Mouse (Mus musculus) limb, embryonic 14.5 days (tissue): ENCODE data around the gene Capn8. TPM values are rescaled to one million over a fixed set of nuclear protein-coding genes. Genes with fewer than 3 reads are reported as not detected.

Source experiments
- ATAC-seq: fragments of 200-750 bp; cut with Nextera tagmentation; 2 replicates; pipeline ENCODE4 v1.8.0; 2017; ENCODE audit warnings: low read depth, moderate number of reproducible peaks, moderate TSS enrichment; ENCODE audit not compliant: low FRiP score
- DNase-seq: peaks from one replicate; pipeline ENCODE4 v3.0.0-alpha.2; 2015; ENCODE audit warnings: low spot score
- H3K27ac ChIP-seq: fragments of 300-500 bp; sonication (generic); replicated peaks from 2 replicates; pipeline ENCODE4 v1.5.1; 2014; ENCODE audit warnings: low read depth, mild to moderate bottlenecking, low read length, moderate library complexity, mixed read lengths
- H3K27me3 ChIP-seq: fragments of 300-500 bp; sonication (generic); 2 replicates; pipeline ENCODE4 v1.6.1; 2014; ENCODE audit warnings: low read length, mixed read lengths; ENCODE audit not compliant: control insufficient read depth, insufficient read depth
- H3K36me3 ChIP-seq: fragments of 300-500 bp; sonication (generic); 2 replicates; pipeline ENCODE4 v1.6.1; 2014; ENCODE audit warnings: mild to moderate bottlenecking, low read length, moderate library complexity, mixed read lengths; ENCODE audit not compliant: control insufficient read depth, insufficient read depth
- H3K4me1 ChIP-seq: fragments of 300-500 bp; sonication (generic); 2 replicates; pipeline ENCODE4 v1.6.1; 2014; ENCODE audit warnings: antibody characterized with exemption, low read length, mixed read lengths; ENCODE audit not compliant: control insufficient read depth, insufficient read depth
- H3K4me2 ChIP-seq: fragments of 300-500 bp; sonication (generic); replicated peaks from 2 replicates; pipeline ENCODE4 v1.6.1; 2014; ENCODE audit warnings: low read depth, mild to moderate bottlenecking, low read length, moderate library complexity; ENCODE audit not compliant: severe bottlenecking
- H3K4me3 ChIP-seq: fragments of 300-500 bp; sonication (generic); replicated peaks from 2 replicates; pipeline ENCODE4 v1.5.1; 2014; ENCODE audit warnings: low read length
- H3K9ac ChIP-seq: fragments of 300-500 bp; sonication (generic); 2 replicates; pipeline ENCODE4 v1.6.1; 2014; ENCODE audit warnings: mild to moderate bottlenecking, low read depth, low read length, moderate library complexity; ENCODE audit not compliant: severe bottlenecking
- H3K9me3 ChIP-seq: fragments of 300-500 bp; sonication (generic); 2 replicates; pipeline ENCODE4 v1.6.1; 2016; ENCODE audit warnings: low read length; ENCODE audit not compliant: control insufficient read depth
- POLR2A ChIP-seq: fragments of 200-500 bp; IDR thresholded peaks from 2 replicates; pipeline ENCODE4 v1.8.0; 2012; ENCODE audit warnings: inconsistent platforms, mild to moderate bottlenecking, moderate library complexity, borderline replicate concordance; ENCODE audit not compliant: insufficient read depth, insufficient read length; ENCODE audit errors: extremely low read depth
- WGBS: fragments of 180-500 bp; shearing (Covaris S2); extraction: QIAGEN DNeasy Blood & Tissue Kit; methylation state at CpG from one replicate; pipeline ENCODE4 v1.1.7; 2014; 5-methylcytosine and 5-hydroxymethylcytosine counted together
- polyA plus RNA-seq, 2 experiments: library from polyadenylated mRNA; depleted of rRNA in 1 of 2; stranded (reverse) in 1 of 2; unstranded in 1 of 2; fragments of >200 nt; fragmentation: Nextera tagmentation in 1 of 2; extraction: Ambion mirVana in 1 of 2; gene quantifications; 2 replicates each; pipeline versions ENCODE4 v1.2.1 to v1.2.3; 2012 to 2014

Gene Capn8
- polyA plus RNA-seq, 2 experiments, result 0.08 TPM; not detected in 1

DNA sequence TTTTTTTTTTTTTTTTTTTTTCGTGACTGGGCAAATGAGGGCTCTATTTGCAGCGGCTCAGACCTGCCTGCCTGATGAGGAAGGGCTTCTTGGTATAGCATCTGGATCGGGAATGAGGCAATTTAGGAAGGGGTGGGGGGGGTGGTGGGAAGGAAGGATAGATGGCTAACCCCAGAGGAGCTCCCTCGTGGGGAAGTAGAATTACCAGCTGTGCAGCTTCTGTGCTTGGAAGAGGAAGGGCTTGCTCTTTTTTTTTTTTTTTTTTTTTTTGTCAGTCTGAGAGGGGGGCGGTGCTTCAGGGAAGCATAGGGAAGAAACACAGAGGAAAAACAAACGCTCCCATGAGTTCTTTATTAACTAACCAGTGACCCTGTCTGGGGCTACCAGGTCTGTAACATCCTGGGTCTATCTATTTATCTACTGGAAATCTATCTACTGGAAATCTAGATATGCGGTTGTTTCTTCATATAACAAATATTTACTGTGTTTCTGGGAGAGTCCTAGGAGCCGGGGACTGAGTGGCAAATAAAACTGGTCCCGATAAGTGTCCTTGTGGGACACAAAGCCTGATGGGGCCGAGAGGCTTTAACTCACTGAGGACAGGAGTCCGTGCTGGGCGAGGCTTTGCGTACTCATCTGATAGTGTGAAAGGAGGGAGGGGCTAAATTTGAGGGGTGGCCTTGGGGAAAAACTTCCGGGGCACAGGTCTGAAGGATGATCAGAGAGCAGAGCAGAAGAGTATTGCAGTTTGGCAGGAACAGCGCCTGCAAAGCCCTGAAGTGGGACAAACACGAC is 2.0 kb upstream of the Capn8 start:
- ATAC-seq (no peak), DNase-seq (peak; percentile 56)
- H3K4me2 ChIP-seq, result no peak overlapping the region; the same call in 1 of the 2 replicates
- H3K4me1 ChIP-seq, result 0 out of 2 replicates have a peak, but pooled peaks cover 3% of the 10 kb centered on the region
- no peak for TF ChIP-seq POLR2A
- H3K9ac ChIP-seq, result no peak overlapping the region
- WGBS, result 37% methylated on average over 16 of the region's 16 CpGs
- H3K9me3 ChIP-seq, result no peaks in the 10 kb centered on the region
- no peaks in the 10 kb centered on the region for H3K36me3 ChIP-seq
- no peak overlapping the region for H3K27ac ChIP-seq
- no peaks in the 10 kb centered on the region for H3K27me3 ChIP-seq
- H3K4me3 ChIP-seq, result no peak overlapping the region

DNA sequence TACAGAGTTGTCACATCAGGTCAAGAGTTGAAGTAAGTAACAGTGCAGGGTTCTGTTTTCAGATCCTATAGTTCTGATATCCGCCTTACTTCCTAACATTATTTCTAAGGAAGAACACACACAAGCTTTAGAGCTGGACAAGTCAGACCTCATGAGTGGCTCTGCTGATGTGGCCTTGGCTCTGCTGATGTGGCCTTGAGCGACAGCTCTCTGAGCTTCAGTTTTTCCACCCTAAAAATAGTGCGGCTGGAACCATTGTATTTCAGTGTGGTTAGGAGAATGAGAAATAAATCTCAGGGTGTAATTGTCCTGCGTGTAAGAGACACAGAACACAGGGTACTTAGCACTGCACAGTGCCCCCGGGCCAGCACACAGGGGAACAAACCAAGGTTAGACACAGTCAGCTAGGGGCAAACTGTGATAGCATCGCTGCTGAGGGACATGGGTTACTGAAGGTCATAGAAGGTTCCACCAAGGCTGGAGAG is 586 bp downstream of the Capn8 start:
- Histone ChIP-seq H3K4me1 (0 out of 2 replicates have a peak, but pooled peaks cover 3% of the 10 kb centered on the region), H3K4me3 (no peak overlapping the region), H3K36me3 (no peaks in the 10 kb centered on the region), H3K4me2 (no peak overlapping the region), H3K9ac (no peak overlapping the region), H3K9me3 (no peaks in the 10 kb centered on the region), H3K27me3 (no peaks in the 10 kb centered on the region), H3K27ac (no peak overlapping the region)
- no peak for ATAC-seq
- TF ChIP-seq POLR2A, result no peak
- DNase-seq, result no peak
- 84% methylated on average over 6 of the region's 6 CpGs for WGBS

DNA sequence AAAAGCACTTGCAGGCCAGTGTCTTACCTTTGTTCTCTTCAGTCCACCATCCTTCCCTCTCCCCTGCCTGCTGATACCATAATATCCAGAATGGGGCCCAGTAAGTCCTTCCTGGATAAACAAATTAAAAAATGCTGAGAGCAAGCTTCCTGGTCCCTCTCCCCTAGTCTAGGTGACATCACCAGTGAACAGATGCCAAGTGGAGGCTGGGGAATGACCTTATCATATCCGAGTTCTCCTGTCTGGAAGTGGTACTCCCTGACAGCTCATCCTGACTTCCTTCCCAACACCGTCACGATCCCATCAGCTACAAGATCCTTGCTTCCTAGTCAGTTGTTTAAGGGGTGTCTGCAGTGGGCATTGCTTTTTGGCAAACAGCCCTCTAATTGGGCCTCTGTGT is 6.3 kb downstream of the Capn8 start:
- H3K9ac ChIP-seq, result no peak overlapping the region
- no peaks in the 10 kb centered on the region for H3K9me3 ChIP-seq
- H3K4me3 ChIP-seq, result no peak overlapping the region
- H3K4me1 ChIP-seq, result peaks cover 8% of the 10 kb centered on the region
- H3K27ac ChIP-seq, result no peak overlapping the region
- no peak overlapping the region for H3K4me2 ChIP-seq
- TF ChIP-seq POLR2A, result no peak
- no peak for DNase-seq
- ATAC-seq, result no peak
- 77% methylated on average over 3 of the region's 3 CpGs for WGBS
- no peaks in the 10 kb centered on the region for H3K27me3 ChIP-seq
- H3K36me3 ChIP-seq, result no peaks in the 10 kb centered on the region

DNA sequence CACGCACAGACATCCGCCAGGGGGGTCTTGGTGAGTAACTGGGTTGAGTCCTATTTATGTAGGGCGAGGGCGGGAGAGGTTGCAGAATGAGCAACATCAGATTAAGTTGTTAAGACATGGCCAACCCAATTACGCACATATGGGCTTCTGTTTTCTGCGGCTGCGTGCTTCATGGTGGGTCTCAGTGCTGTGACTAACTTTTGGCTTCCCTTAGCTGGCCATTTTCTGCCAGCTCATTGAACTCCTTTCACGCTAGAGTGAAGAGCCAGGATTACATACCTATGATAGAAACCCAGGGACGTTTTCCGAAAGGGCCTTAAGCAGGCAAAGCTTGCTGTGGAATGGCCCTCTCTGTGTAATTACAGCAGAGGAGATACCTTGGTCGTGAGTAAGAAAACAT is 7.2 kb downstream of the Capn8 start:
- ATAC-seq (no peak), DNase-seq (no peak)
- Histone ChIP-seq H3K27me3 (no peaks in the 10 kb centered on the region), H3K4me3 (no peak overlapping the region), H3K4me2 (no peak overlapping the region), H3K27ac (no peak overlapping the region), H3K9me3 (no peaks in the 10 kb centered on the region), H3K36me3 (no peaks in the 10 kb centered on the region), H3K4me1 (peaks cover 8% of the 10 kb centered on the region), H3K9ac (no peak overlapping the region)
- 85% methylated on average over 11 of the region's 11 CpGs for WGBS
- no peak for TF ChIP-seq POLR2A

DNA sequence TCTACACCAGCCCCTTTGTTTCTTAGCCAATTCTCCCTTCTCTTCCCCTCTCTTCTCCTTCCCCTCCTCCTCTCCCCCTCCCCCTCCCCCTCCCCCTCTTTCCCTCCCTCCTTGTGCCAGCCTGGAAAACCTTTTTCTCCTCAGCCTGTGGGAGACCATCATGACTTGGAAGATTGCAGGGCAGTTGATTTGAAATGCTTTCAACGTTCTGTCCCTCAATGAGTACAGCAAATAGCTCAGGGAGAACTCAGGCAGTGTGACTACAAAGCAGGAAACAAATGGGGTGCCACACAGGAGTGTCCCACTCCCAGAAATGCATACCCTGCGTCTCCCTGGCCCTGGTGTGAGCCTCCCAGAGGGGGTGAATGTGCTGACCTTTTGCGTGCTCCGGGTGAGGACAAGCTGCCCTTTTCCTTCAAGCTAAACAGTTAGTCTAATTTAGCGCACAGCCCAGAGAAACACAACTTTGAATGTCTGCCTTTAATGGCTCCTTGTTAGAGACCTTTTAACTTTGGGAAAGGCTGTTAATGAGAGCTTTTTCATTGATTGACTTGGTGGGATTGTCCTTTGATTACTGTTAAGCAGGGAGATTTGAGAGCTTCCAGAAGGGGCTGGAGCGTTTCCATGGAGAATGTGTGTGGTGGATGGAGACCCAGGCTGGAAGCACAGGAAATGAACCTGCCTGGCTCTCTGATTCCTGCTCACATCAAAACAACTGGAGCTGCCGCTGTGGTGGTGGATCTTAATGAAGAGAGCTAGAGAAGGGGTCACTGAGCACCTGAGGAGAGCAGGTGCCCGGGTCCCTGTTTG is 9.3 kb downstream of the Capn8 start:
- 14% methylated on average over 8 of the region's 8 CpGs for WGBS
- H3K27ac ChIP-seq, result no peak overlapping the region
- TF ChIP-seq POLR2A, result no peak
- H3K9me3 ChIP-seq, result no peaks in the 10 kb centered on the region
- H3K4me3 ChIP-seq, result no peak overlapping the region
- H3K4me2 ChIP-seq, result no peak overlapping the region
- peaks cover 8% of the 10 kb centered on the region for H3K4me1 ChIP-seq
- no peak for ATAC-seq
- no peaks in the 10 kb centered on the region for H3K27me3 ChIP-seq
- DNase-seq, result no peak
- H3K36me3 ChIP-seq, result no peaks in the 10 kb centered on the region
- H3K9ac ChIP-seq, result no peak overlapping the region
